Mouse (Mus musculus) erythroblast, embryonic 14.5 days (primary cell): ENCODE measurements around the gene Gm826. TPM values are rescaled to one million over a fixed set of nuclear protein-coding genes. Genes with fewer than 3 reads are reported as not detected.

Source experiments
- H3K27me3 ChIP-seq: 2 replicates; pipeline ENCODE4 v1.6.1; 2012; ENCODE audit warnings: inconsistent platforms; ENCODE audit not compliant: control insufficient read depth
- H3K36me3 ChIP-seq: 2 replicates; pipeline ENCODE4 v1.6.1; 2012; ENCODE audit warnings: mild to moderate bottlenecking, inconsistent platforms; ENCODE audit not compliant: control insufficient read depth
- H3K4me1 ChIP-seq: 2 replicates; pipeline ENCODE4 v1.6.1; 2012; ENCODE audit warnings: inconsistent platforms; ENCODE audit not compliant: control insufficient read depth
- H3K4me3 ChIP-seq: replicated peaks from 2 replicates; pipeline ENCODE3; 2012; ENCODE audit warnings: moderate library complexity, mild to moderate bottlenecking, inconsistent platforms
- H3K9me3 ChIP-seq: 2 replicates; pipeline ENCODE4 v1.6.1; 2012; ENCODE audit warnings: low read length, inconsistent platforms, mixed read lengths; ENCODE audit not compliant: control insufficient read depth
- GATA1 ChIP-seq: IDR thresholded peaks from 2 replicates; pipeline ENCODE4 v1.6.1; 2012; ENCODE audit warnings: low read length, inconsistent platforms, mixed read lengths
- TAL1 ChIP-seq: IDR thresholded peaks from 3 replicates; pipeline ENCODE4 v1.6.1; 2012; ENCODE audit warnings: low read length, inconsistent platforms, mixed read lengths
- polyA plus RNA-seq: library from polyadenylated mRNA; stranded (reverse); fragments of >175 nt; gene quantifications from 2 replicates; pipeline ENCODE4 v1.2.3, GENCODE M21; 2012

Gm826 gene
- polyA plus RNA-seq, 1 experiment = not detected

GRCm38 (mm10) chr2:160318255-160318654 lies 15.7 kb downstream of the Gm826 start:
- H3K9me3 ChIP-seq = no peaks in the 10 kb centered on the region
- H3K36me3 ChIP-seq = no peaks in the 10 kb centered on the region
- TF ChIP-seq TAL1 (no peak), GATA1 (no peak)
- no peaks in the 10 kb centered on the region for H3K27me3 ChIP-seq
- H3K4me3 ChIP-seq = no peak overlapping the region
- no peaks in the 10 kb centered on the region for H3K4me1 ChIP-seq

DNA sequence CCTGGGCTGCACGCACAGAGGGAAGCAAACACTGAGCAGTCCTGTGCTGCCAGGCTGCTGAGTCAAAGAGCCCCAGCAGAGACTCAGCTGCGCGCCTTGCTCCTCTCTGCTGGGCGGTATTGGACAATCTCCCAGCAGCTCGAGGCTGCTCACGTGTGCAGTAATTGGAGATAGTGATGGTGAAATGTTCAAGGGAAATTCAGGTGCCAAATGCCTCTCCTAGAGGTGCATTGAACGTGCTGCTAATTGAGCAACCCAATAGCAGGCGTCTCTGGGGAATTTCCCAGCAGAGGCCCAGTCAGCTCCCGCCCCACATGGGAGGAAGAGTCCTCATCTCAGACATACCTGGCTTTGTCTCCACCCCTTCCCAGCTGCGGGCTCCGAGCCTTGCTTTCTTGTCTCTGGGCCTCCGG lies 20.4 kb downstream of the Gm826 start:
- no peaks in the 10 kb centered on the region for H3K9me3 ChIP-seq
- no peak overlapping the region for H3K4me3 ChIP-seq
- TF ChIP-seq TAL1 = no peak
- TF ChIP-seq GATA1 = no peak
- H3K36me3 ChIP-seq = no peaks in the 10 kb centered on the region
- H3K4me1 ChIP-seq = no peaks in the 10 kb centered on the region
- no peaks in the 10 kb centered on the region for H3K27me3 ChIP-seq

DNA sequence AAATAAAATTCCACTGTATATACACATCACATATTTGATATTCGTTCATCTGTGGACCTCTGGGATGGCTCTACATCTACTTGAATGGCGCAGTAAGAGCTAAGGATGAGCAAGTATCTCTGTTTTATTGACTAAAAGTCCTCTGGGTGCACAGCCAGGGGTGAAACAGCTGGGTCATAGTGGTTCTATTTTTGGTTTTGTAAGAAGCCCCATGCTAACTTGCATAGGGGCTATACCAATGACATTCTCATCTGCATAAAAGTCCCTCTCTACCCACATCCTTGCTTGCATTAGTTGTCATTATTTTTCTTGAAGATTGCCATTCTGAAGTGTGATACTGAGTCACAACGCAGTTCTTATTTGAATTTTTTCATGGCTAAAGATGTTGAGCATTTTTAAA lies 28.9 kb downstream of the Gm826 start:
- Histone ChIP-seq H3K4me3 (no peak overlapping the region), H3K27me3 (no peaks in the 10 kb centered on the region), H3K4me1 (no peaks in the 10 kb centered on the region), H3K36me3 (no peaks in the 10 kb centered on the region), H3K9me3 (no peaks in the 10 kb centered on the region)
- TF ChIP-seq GATA1 = no peak
- no peak for TF ChIP-seq TAL1

- Histone ChIP-seq H3K4me3 (no peak overlapping the region), H3K27me3 (no peaks in the 10 kb centered on the region), H3K4me1 (no peaks in the 10 kb centered on the region), H3K36me3 (no peaks in the 10 kb centered on the region), H3K9me3 (no peaks in the 10 kb centered on the region)
- no peak for TF ChIP-seq GATA1
- TF ChIP-seq TAL1 = no peak
Measured at GRCm38 (mm10) chr2:160303992-160304391, 30.0 kb downstream of the Gm826 start.

- no peaks in the 10 kb centered on the region for H3K27me3 ChIP-seq
Measured at GRCm38 (mm10) chr2:160302013-160302412, 31.9 kb downstream of the Gm826 start.

GRCm38 (mm10) chr2:160298586-160298985 lies 35.4 kb downstream of the Gm826 start:
- Histone ChIP-seq H3K9me3 (no peaks in the 10 kb centered on the region), H3K36me3 (no peaks in the 10 kb centered on the region), H3K27me3 (no peaks in the 10 kb centered on the region), H3K4me3 (no peak overlapping the region), H3K4me1 (no peaks in the 10 kb centered on the region)
- TF ChIP-seq GATA1 (no peak), TAL1 (no peak)

More at GRCm38 (mm10) chr2:160302013-160302412, 31.9 kb downstream of the Gm826 start:
- no peak for TF ChIP-seq TAL1
- no peak for TF ChIP-seq GATA1
- Histone ChIP-seq H3K4me1 (no peaks in the 10 kb centered on the region), H3K9me3 (no peaks in the 10 kb centered on the region), H3K36me3 (no peaks in the 10 kb centered on the region), H3K4me3 (no peak overlapping the region)

DNA sequence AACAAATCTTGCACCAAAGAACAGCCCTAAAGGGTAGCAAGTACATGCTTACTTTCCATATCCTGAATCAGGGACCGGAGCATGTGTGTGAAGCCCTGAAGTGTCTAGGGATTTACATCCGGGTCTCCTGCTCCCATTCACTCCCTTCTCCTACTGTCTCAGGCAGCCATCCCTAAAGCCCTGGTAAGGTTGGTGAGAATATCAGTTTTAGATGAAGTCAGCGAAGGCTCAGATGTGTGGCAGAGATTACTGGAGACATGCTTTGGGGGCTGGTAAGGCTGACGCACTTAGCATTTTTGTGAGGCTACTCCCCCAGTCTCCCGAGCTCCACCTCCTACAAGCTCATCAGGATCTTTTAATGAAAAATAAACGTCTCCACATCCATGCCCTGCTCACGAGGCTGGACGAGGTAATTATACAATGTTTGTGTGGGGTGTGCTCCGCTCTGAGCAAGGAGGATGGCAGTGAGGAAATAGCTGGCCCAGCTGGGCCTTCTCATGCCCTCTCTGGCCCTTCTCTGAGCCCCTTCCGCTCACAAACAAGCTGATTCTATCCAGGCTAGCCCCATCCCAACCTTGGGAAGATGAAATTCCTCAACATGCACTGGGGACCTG lies 45.3 kb downstream of the Gm826 start:
- Histone ChIP-seq H3K4me3 (no peak overlapping the region), H3K9me3 (no peaks in the 10 kb centered on the region), H3K4me1 (no peaks in the 10 kb centered on the region), H3K27me3 (no peaks in the 10 kb centered on the region), H3K36me3 (no peaks in the 10 kb centered on the region)
- TF ChIP-seq GATA1 = no peak

DNA sequence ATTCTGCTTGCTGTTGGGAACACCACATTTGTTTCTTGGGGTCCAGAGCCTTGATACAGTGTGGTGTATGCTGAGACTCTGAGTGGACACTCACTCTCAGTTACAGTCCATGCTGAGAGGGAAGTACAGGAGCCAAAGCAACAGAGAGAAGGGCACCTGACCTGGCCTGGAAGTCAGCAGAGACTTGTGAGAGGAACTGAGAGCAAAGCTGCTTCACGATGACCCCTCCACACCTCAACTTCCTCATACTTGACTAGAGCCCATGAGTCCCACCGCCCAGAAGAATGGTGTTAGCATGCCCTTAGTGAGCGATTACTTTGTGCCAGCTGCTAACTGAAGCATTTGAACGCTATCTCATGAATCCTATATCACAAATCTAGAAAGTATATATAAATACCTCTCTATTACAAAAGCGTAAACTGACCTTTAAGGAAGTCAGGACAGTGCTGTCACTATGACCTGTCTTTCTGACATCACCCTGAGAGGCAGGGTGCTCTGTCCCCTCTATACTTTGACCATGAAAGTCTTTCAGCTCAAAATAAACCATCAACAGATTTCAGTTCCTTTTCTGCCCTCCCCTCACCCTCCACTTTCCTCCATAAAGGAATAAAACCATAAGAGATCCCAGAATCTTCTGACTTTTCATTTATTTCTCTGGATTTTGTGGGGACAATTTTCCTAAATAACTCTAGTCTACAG lies 57.9 kb downstream of the Gm826 start:
- no peaks in the 10 kb centered on the region for H3K36me3 ChIP-seq

GRCm38 (mm10) chr2:160267828-160268453 lies 66.0 kb downstream of the Gm826 start:
- Histone ChIP-seq H3K4me1 (no peaks in the 10 kb centered on the region), H3K27me3 (no peaks in the 10 kb centered on the region), H3K36me3 (no peaks in the 10 kb centered on the region), H3K9me3 (peaks cover 14% of the 10 kb centered on the region), H3K4me3 (no peak overlapping the region)
- TF ChIP-seq TAL1 (no peak), GATA1 (no peak)

More for the DNA sequence above, 57.9 kb downstream of the Gm826 start:
- TF ChIP-seq GATA1 (no peak), TAL1 (no peak)
- Histone ChIP-seq H3K4me3 (no peak overlapping the region), H3K4me1 (no peaks in the 10 kb centered on the region), H3K27me3 (no peaks in the 10 kb centered on the region), H3K9me3 (no peaks in the 10 kb centered on the region)
